Mouse (Mus musculus) embryonic facial prominence, embryonic 15.5 days (tissue): ENCODE results near the gene Aldh3a1. TPM values are rescaled to one million over a fixed set of nuclear protein-coding genes. Genes with fewer than 3 reads are reported as not detected.

Experiments used
- ATAC-seq: fragments of 200-750 bp; cut with Nextera tagmentation; 2 replicates; pipeline ENCODE4 v1.8.0; 2017; ENCODE audit warnings: low read depth, moderate TSS enrichment; ENCODE audit not compliant: insufficient number of reproducible peaks, low FRiP score, low TSS enrichment
- H3K27ac ChIP-seq: fragments of 300-500 bp; sonication (generic); replicated peaks from 2 replicates; pipeline ENCODE4 v1.5.1; 2015; ENCODE audit warnings: mild to moderate bottlenecking, inconsistent platforms
- H3K27me3 ChIP-seq: fragments of 300-500 bp; sonication (generic); 2 replicates; pipeline ENCODE4 v1.6.1; 2015; ENCODE audit warnings: inconsistent platforms
- H3K36me3 ChIP-seq: fragments of 300-500 bp; sonication (generic); 2 replicates; pipeline ENCODE4 v1.6.1; 2015; ENCODE audit warnings: mild to moderate bottlenecking, inconsistent platforms
- H3K4me1 ChIP-seq: fragments of 300-500 bp; sonication (generic); 2 replicates; pipeline ENCODE4 v1.6.1; 2015; ENCODE audit warnings: inconsistent platforms
- H3K4me2 ChIP-seq: fragments of 300-500 bp; sonication (generic); replicated peaks from 2 replicates; pipeline ENCODE4 v1.6.1; 2015; ENCODE audit warnings: mild to moderate bottlenecking, inconsistent platforms
- H3K4me3 ChIP-seq: fragments of 300-500 bp; sonication (generic); replicated peaks from 2 replicates; pipeline ENCODE4 v1.5.1; 2015; ENCODE audit warnings: mild to moderate bottlenecking, inconsistent platforms
- H3K9ac ChIP-seq: fragments of 300-500 bp; sonication (generic); 2 replicates; pipeline ENCODE4 v1.6.1; 2015; ENCODE audit warnings: inconsistent platforms
- H3K9me3 ChIP-seq: fragments of 300-500 bp; sonication (generic); replicated peaks from 2 replicates; pipeline ENCODE4 v1.6.1; 2016; ENCODE audit warnings: inconsistent platforms
- WGBS: fragments of 180-500 bp; shearing (Covaris S2); methylation state at CpG from one replicate; pipeline ENCODE4 v1.1.7; 2015; 5-methylcytosine and 5-hydroxymethylcytosine counted together
- polyA plus RNA-seq: library from polyadenylated mRNA; unstranded; fragments of >200 nt; fragmentation: Nextera tagmentation; extraction: Ambion mirVana; gene quantifications from 2 replicates; pipeline ENCODE4 v1.2.1, GENCODE M21; 2015

The Aldh3a1 gene
- polyA plus RNA-seq, 1 experiment from 2014 or later, result 5.4 TPM

- H3K9me3 ChIP-seq, result no peaks in the 10 kb centered on the region
- H3K36me3 ChIP-seq, result peaks cover 80% of the 10 kb centered on the region
- 91% methylated on average over 12 of the region's 12 CpGs for WGBS
Measured at GRCm38 (mm10) chr11:61252807-61253206, 45.5 kb downstream of the Aldh3a1 start.

GRCm38 (mm10) chr11:61259106-61259505 is 51.8 kb downstream of the Aldh3a1 start:
- Histone ChIP-seq H3K9me3 (no peaks in the 10 kb centered on the region), H3K27me3 (no peaks in the 10 kb centered on the region), H3K9ac (no peak overlapping the region), H3K36me3 (peaks cover 80% of the 10 kb centered on the region), H3K4me2 (no peak overlapping the region), H3K27ac (no peak overlapping the region), H3K4me3 (no peak overlapping the region), H3K4me1 (no peaks in the 10 kb centered on the region)
- WGBS, result 84% methylated on average over 6 of the region's 6 CpGs
- ATAC-seq, result no peak

More at GRCm38 (mm10) chr11:61252807-61253206, 45.5 kb downstream of the Aldh3a1 start:
- no peak overlapping the region for H3K27ac ChIP-seq
- H3K4me1 ChIP-seq, result no peaks in the 10 kb centered on the region
- H3K4me2 ChIP-seq, result no peak overlapping the region
- no peak for ATAC-seq
- H3K27me3 ChIP-seq, result no peaks in the 10 kb centered on the region
- no peak overlapping the region for H3K4me3 ChIP-seq
- H3K9ac ChIP-seq, result no peak overlapping the region

GRCm38 (mm10) chr11:61262516-61262915 is 55.2 kb downstream of the Aldh3a1 start:
- H3K9ac ChIP-seq, result no peak overlapping the region
- H3K4me1 ChIP-seq, result peaks cover 4% of the 10 kb centered on the region; the same call in 1 of the 2 replicates
- peaks cover 57% of the 10 kb centered on the region for H3K36me3 ChIP-seq
- H3K9me3 ChIP-seq, result no peaks in the 10 kb centered on the region
- H3K4me3 ChIP-seq, result no peak overlapping the region
- H3K4me2 ChIP-seq, result no peak overlapping the region
- no peak overlapping the region for H3K27ac ChIP-seq
- H3K27me3 ChIP-seq, result no peaks in the 10 kb centered on the region
- ATAC-seq, result no peak
- WGBS, result 93% methylated on average over 14 of the region's 14 CpGs

GRCm38 (mm10) chr11:61263841-61264240 is 56.5 kb downstream of the Aldh3a1 start:
- ATAC-seq, result no peak
- Histone ChIP-seq H3K27ac (no peak overlapping the region), H3K4me1 (peaks cover 4% of the 10 kb centered on the region; the same call in 1 of the 2 replicates), H3K27me3 (no peaks in the 10 kb centered on the region), H3K9ac (no peak overlapping the region), H3K9me3 (no peaks in the 10 kb centered on the region), H3K4me2 (no peak overlapping the region), H3K4me3 (no peak overlapping the region), H3K36me3 (peaks cover 47% of the 10 kb centered on the region)
- 84% methylated on average over 1 of the region's 1 CpGs for WGBS

GRCm38 (mm10) chr11:61266551-61267533 is 59.5 kb downstream of the Aldh3a1 start, which contains the start of gene Aldh3a2:
Aldh3a2 (minus strand) TSS chr11:61267464.
- no peaks in the 10 kb centered on the region for H3K27me3 ChIP-seq
- peak; percentile 99 for ATAC-seq
- H3K4me1 ChIP-seq, result peaks cover 4% of the 10 kb centered on the region; the same call in 1 of the 2 replicates
- peak within 1 kb of the TSS; percentile 68 for H3K4me2 ChIP-seq
- no peaks in the 10 kb centered on the region for H3K9me3 ChIP-seq
- under 1% methylated on average over 58 of the region's 58 CpGs for WGBS
- peak within 1 kb of the TSS; percentile 93 for H3K4me3 ChIP-seq
- peak within 1 kb of the TSS; percentile 98 for H3K27ac ChIP-seq
- peak within 1 kb of the TSS; percentile 78 for H3K9ac ChIP-seq
- H3K36me3 ChIP-seq, result peaks cover 26% of the 10 kb centered on the region

Other genes with a start within 250 kb of the Aldh3a1 start
- gene Kcnj12, start 185.0 kb upstream of the Aldh3a1 start, polyA plus RNA-seq, result 1.7 and 3.0 TPM in 2 replicates
- 2.2 and 3.2 TPM in 2 replicates for gene Tnfrsf13b, start 80.8 kb upstream of the Aldh3a1 start, polyA plus RNA-seq
- gene Usp22, start 32.5 kb upstream of the Aldh3a1 start, polyA plus RNA-seq, result 131 and 140 TPM in 2 replicates
- gene Aldh3a2, start 59.9 kb downstream of the Aldh3a1 start, polyA plus RNA-seq, result 30.4 and 32.0 TPM in 2 replicates
- gene Slc47a2, start 135.3 kb downstream of the Aldh3a1 start, polyA plus RNA-seq, result 0.20 and 0.51 TPM in 2 replicates
- gene Slc47a1, start 170.8 kb downstream of the Aldh3a1 start, polyA plus RNA-seq, result 0.88 and 0.89 TPM in 2 replicates
- gene Rnf112, start 246.6 kb downstream of the Aldh3a1 start, polyA plus RNA-seq, result 1.4 and 2.1 TPM in 2 replicates